Mouse (Mus musculus) heart, embryonic 11.5 days (tissue): ENCODE data around the gene Pcnx4. TPM values are rescaled to one million over a fixed set of nuclear protein-coding genes. Genes with fewer than 3 reads are reported as not detected.
A peak's percentile ranks its signal among the peaks of the same experiment; 100 is the strongest.

Source experiments
- ATAC-seq: fragments of 200-750 bp; cut with Nextera tagmentation; replicated peaks from 2 replicates; pipeline ENCODE4 v1.8.0; 2017; ENCODE audit warnings: moderate library complexity; ENCODE audit not compliant: insufficient number of reproducible peaks, low FRiP score, low TSS enrichment
- H3K27ac ChIP-seq: fragments of 300-500 bp; sonication (generic); 2 replicates; pipeline ENCODE4 v1.5.1; 2014; ENCODE audit warnings: mild to moderate bottlenecking, low read depth, low read length
- H3K27me3 ChIP-seq: fragments of 300-500 bp; sonication (generic); 2 replicates; pipeline ENCODE4 v1.6.1; 2014; ENCODE audit warnings: mild to moderate bottlenecking, low read length, mixed read lengths; ENCODE audit not compliant: control insufficient read depth, insufficient read depth
- H3K36me3 ChIP-seq: fragments of 300-500 bp; sonication (generic); 2 replicates; pipeline ENCODE4 v1.6.1; 2014; ENCODE audit warnings: mild to moderate bottlenecking, low read length, moderate library complexity, mixed read lengths; ENCODE audit not compliant: control insufficient read depth, insufficient read depth
- H3K4me1 ChIP-seq: fragments of 300-500 bp; sonication (generic); 2 replicates; pipeline ENCODE4 v1.6.1; 2014; ENCODE audit warnings: low read length; ENCODE audit not compliant: control insufficient read depth, insufficient read depth
- H3K4me2 ChIP-seq: fragments of 300-500 bp; sonication (generic); 2 replicates; pipeline ENCODE4 v1.6.1; 2014; ENCODE audit warnings: mild to moderate bottlenecking, moderate library complexity
- H3K4me3 ChIP-seq: fragments of 300-500 bp; sonication (generic); 2 replicates; pipeline ENCODE4 v1.5.1; 2014; ENCODE audit warnings: low read depth, low read length
- H3K9ac ChIP-seq: fragments of 300-500 bp; sonication (generic); 2 replicates; pipeline ENCODE4 v1.6.1; 2014; ENCODE audit warnings: mild to moderate bottlenecking, low read depth, low read length, moderate library complexity
- H3K9me3 ChIP-seq: fragments of 300-500 bp; sonication (generic); replicated peaks from 2 replicates; pipeline ENCODE4 v1.6.1; 2016; ENCODE audit warnings: low read length; ENCODE audit not compliant: control insufficient read depth
- whole genome bisulfite sequencing: fragments of 180-500 bp; shearing (Covaris S2); extraction: QIAGEN DNeasy Blood & Tissue Kit; methylation state at CpG from one replicate; pipeline ENCODE4 v1.1.7; 2014; ENCODE audit not compliant: insufficient replicate concordance; 5-methylcytosine and 5-hydroxymethylcytosine counted together
- polyA plus RNA-seq: library from polyadenylated mRNA; unstranded; fragments of >200 nt; fragmentation: Nextera tagmentation; extraction: Ambion mirVana; gene quantifications from 2 replicates; pipeline ENCODE4 v1.2.1, GENCODE M21; 2014

Pcnx4 gene
- polyA plus RNA-seq, 1 experiment from 2014 or later = 8.1 TPM

DNA sequence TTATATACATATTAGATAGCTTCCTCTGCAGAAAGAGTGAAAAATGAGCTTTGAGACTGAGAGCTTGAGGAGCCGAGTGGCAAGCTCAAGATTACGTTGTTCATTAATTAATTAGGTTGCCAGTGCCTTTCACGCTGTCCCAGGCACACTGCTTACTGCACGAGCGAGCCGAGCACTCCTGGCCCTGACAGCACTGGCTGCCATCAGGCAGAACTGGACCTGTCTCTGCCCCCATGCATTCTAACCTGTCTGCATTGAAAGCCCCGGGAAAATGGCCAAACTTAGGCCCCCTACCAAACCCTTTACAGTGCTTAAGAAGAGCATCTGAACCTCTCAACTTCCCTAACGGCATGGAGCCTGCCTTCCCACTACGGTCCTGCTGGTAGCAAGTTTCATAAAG is 16.8 kb upstream of the Pcnx4 start:
- Histone ChIP-seq H3K27ac (no peak overlapping the region), H3K9ac (0 out of 2 replicates have a peak overlapping the region, but pooled peaks have one; percentile 10), H3K27me3 (no peaks in the 10 kb centered on the region), H3K4me3 (no peak overlapping the region), H3K9me3 (no peaks in the 10 kb centered on the region), H3K36me3 (no peaks in the 10 kb centered on the region), H3K4me1 (no peaks in the 10 kb centered on the region), H3K4me2 (no peak overlapping the region)
- 72% methylated on average over 9 of the region's 9 CpGs for WGBS
- no peak for ATAC-seq

DNA sequence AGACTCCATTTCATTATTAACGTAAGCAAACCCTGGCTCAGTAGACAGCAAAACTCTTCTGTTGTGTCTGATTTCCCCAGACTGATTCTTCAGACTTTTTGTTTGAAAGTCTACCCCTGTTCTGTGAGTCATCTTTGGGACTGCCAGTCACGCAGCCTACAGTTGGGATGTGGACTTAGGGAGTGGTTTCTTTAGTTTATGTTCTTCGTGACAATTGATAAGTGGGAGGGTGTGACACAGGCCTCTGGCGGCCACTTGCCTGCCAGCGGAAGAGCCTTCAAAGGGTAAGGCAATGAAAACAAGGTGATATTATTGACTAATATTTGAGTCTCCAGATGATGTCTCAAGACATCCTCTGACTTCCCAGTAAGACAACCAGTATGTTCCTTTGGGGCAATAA is 16.3 kb upstream of the Pcnx4 start:
- no peaks in the 10 kb centered on the region for H3K36me3 ChIP-seq
- H3K4me1 ChIP-seq = no peaks in the 10 kb centered on the region
- H3K27me3 ChIP-seq = no peaks in the 10 kb centered on the region
- ATAC-seq = no peak
- no peak overlapping the region for H3K4me3 ChIP-seq
- no peak overlapping the region for H3K9ac ChIP-seq
- H3K4me2 ChIP-seq = no peak overlapping the region
- WGBS = 63% methylated on average over 5 of the region's 5 CpGs
- H3K9me3 ChIP-seq = no peaks in the 10 kb centered on the region
- H3K27ac ChIP-seq = no peak overlapping the region

DNA sequence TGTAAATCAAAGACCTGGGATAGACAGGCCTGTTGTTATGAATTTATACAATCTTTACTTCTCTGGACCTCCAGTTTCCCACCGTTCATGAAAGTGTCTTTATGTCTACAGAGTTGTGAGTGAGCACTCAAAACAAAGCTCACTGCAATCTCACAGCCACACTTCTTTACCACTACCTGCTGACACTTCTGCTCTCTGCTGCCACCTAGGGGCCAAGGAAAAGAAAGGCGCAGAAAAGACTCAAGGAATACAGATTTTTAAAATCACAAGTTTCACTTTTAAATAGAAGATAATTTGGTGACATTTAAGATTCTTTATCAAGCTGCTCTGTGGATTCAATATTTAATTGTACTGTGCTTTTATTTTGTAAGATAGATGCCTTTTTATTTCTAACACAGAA is 15.5 kb upstream of the Pcnx4 start:
- Histone ChIP-seq H3K4me1 (no peaks in the 10 kb centered on the region), H3K9me3 (no peaks in the 10 kb centered on the region), H3K36me3 (no peaks in the 10 kb centered on the region), H3K9ac (no peak overlapping the region), H3K4me2 (no peak overlapping the region), H3K27ac (no peak overlapping the region), H3K27me3 (no peaks in the 10 kb centered on the region), H3K4me3 (no peak overlapping the region)
- WGBS = 1% methylated on average over 2 of the region's 2 CpGs
- ATAC-seq = no peak

DNA sequence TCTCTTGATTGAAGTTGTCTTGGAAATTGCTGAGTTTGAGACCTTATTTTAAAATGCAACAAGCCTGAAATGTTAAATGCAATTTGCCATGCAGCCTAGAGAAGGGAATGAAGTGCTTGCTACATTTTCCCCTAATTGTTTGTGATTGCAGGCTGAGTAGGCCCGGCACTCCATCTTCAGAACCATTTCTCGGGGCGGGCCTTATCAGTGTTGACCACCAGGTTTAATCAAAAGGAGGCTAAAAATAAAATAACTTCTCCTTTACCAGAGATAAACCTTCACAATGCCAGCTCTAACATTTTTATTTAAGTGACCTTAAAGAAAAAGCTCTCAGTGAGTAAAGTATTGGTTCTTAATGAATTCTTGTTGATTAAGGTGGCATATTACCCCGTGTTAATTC is 10.6 kb upstream of the Pcnx4 start:
- Histone ChIP-seq H3K4me2 (no peak overlapping the region), H3K36me3 (no peaks in the 10 kb centered on the region), H3K9me3 (no peaks in the 10 kb centered on the region), H3K4me3 (no peak overlapping the region), H3K4me1 (no peaks in the 10 kb centered on the region), H3K27ac (no peak overlapping the region), H3K27me3 (no peaks in the 10 kb centered on the region), H3K9ac (no peak overlapping the region)
- WGBS = 29% methylated on average over 4 of the region's 4 CpGs
- no peak for ATAC-seq

DNA sequence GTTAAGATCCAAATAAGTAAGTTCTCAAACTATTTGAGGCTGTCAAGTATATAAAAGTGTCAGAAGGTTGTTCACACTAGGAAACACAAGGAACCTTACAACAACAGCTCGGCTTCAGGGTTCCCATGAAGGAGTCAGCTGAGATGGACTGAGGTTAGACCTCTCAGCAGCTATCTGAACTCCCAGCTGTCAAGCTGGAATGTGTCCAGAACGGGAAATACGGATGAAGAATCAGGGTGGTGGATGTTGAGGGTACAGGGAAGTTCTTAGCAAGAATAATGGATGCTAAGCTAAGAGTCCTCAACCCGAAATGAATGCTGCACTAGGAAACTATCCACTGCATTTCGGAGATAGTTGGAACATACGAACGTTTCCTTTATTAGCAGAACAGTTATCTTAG is 3.9 kb upstream of the Pcnx4 start:
- Histone ChIP-seq H3K9ac (no peak overlapping the region), H3K27me3 (no peaks in the 10 kb centered on the region), H3K9me3 (no peaks in the 10 kb centered on the region), H3K4me2 (no peak overlapping the region), H3K27ac (no peak overlapping the region), H3K36me3 (no peaks in the 10 kb centered on the region), H3K4me1 (peaks cover 2% of the 10 kb centered on the region; the same call in 1 of the 2 replicates), H3K4me3 (no peak overlapping the region)
- 65% methylated on average over 7 of the region's 7 CpGs for WGBS
- no peak for ATAC-seq

GRCm38 (mm10) chr12:72533986-72534385 is 2.2 kb upstream of the Pcnx4 start:
- H3K4me2 ChIP-seq = no peak overlapping the region
- no peak overlapping the region for H3K4me3 ChIP-seq
- WGBS = 79% methylated on average over 6 of the region's 6 CpGs
- H3K27me3 ChIP-seq = no peaks in the 10 kb centered on the region
- H3K27ac ChIP-seq = no peak overlapping the region
- no peaks in the 10 kb centered on the region for H3K9me3 ChIP-seq
- H3K9ac ChIP-seq = no peak overlapping the region
- H3K36me3 ChIP-seq = no peaks in the 10 kb centered on the region
- peaks cover 2% of the 10 kb centered on the region; the same call in 1 of the 2 replicates for H3K4me1 ChIP-seq
- ATAC-seq = no peak

- H3K9me3 ChIP-seq = no peaks in the 10 kb centered on the region
- 56% methylated on average over 3 of the region's 3 CpGs for WGBS
Measured at GRCm38 (mm10) chr12:72535599-72535998, 584 bp upstream of the Pcnx4 start.

DNA sequence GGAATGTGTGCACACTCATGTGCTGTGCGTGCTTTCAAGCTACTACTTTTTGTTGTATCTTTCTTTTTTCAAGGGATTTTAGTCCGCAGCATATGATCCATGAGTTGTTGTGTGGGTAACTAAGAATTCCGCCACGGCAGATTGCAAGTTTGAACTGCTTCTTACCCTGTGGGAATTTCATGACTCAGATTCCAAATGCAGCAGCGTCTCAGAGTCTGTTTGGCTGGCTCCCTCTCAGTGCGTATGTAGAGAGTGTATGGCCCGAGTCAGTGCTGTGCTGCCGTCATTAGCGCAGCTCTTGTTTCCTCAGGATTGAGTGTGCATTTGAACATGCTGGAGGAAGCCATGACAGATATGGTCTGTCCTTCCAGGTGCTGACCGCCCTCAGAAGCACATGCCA is 2.4 kb downstream of the Pcnx4 start:
- no peak for ATAC-seq
- Histone ChIP-seq H3K4me2 (no peak overlapping the region), H3K4me3 (no peak overlapping the region), H3K27ac (no peak overlapping the region), H3K36me3 (no peaks in the 10 kb centered on the region), H3K9me3 (no peaks in the 10 kb centered on the region), H3K4me1 (peaks cover 2% of the 10 kb centered on the region; the same call in 1 of the 2 replicates), H3K9ac (no peak overlapping the region), H3K27me3 (no peaks in the 10 kb centered on the region)
- WGBS = 85% methylated on average over 10 of the region's 10 CpGs

More at GRCm38 (mm10) chr12:72535599-72535998, 584 bp upstream of the Pcnx4 start:
- Histone ChIP-seq H3K4me2 (peak overlapping the region; percentile 78), H3K36me3 (no peaks in the 10 kb centered on the region), H3K27ac (peak overlapping the region; percentile 35; the same call in 1 of the 2 replicates), H3K4me1 (peaks cover 2% of the 10 kb centered on the region; the same call in 1 of the 2 replicates), H3K4me3 (peak overlapping the region; percentile 75), H3K9ac (peak overlapping the region; percentile 46; the same call in 1 of the 2 replicates), H3K27me3 (no peaks in the 10 kb centered on the region)
- ATAC-seq = no peak

DNA sequence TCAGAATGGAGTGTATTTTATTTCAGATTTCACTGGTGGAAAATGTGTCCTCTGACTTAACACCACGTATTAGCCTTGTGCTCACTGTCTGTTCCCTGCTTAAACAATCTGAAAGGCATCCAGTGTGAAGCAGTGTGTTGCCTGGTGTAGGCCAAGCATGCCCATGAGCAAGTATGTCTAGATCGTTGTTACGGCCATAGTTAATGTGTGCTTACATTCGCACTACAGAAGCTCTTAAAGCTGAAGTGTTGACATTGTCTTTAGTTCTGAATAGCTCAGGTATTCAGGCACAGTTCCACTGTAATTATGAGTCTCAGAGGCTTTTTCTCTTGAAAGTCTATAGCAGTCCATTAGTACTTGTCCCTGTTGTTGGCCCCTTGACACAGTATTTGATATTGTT is 18.2 kb downstream of the Pcnx4 start:
- ATAC-seq = no peak
- Histone ChIP-seq H3K9me3 (no peaks in the 10 kb centered on the region), H3K4me1 (no peaks in the 10 kb centered on the region), H3K27me3 (no peaks in the 10 kb centered on the region), H3K27ac (no peak overlapping the region), H3K36me3 (no peaks in the 10 kb centered on the region), H3K9ac (no peak overlapping the region), H3K4me2 (no peak overlapping the region), H3K4me3 (no peak overlapping the region)
- WGBS = 76% methylated on average over 4 of the region's 4 CpGs
